Mouse (Mus musculus): ENCODE results near the gene Cpt1a.

DNA sequence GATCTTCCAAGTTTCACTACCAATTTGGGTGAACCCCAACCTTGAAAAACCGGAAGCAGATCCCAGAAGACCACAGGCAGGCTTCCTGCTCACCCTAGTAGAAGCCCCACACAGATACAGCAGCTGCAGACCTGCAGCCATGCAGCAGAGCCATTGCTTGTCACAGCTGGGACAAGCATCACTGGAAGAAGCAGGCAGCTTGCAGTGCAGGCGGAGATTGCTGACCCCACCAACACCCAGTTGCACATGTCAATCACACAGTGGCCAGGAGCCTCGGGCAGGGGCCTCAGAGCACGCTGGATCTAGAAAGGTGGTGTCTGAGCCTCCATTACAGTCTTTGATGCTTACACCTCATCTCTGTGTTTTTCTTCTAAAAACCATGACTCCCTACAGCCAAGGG is 112.0 kb downstream of the Cpt1a start:
- TF ChIP-seq POLR2A (IDR thresholded peaks at IDR 0.05; ENCODE audit: borderline replicate concordance, insufficient read depth, low read length) (no peak), CTCF (IDR thresholded peaks at IDR 0.05; ENCODE audit: borderline replicate concordance, insufficient read depth, low read depth, low read length) (no peak)
